Mouse (Mus musculus) limb, embryonic 15.5 days (tissue): Measurements from ENCODE around the gene Tbrg4. TPM values are rescaled to one million over a fixed set of nuclear protein-coding genes. Genes with fewer than 3 reads are reported as not detected.

Experiments
- ATAC-seq: fragments of 200-750 bp; cut with Nextera tagmentation; 2 replicates; pipeline ENCODE4 v1.8.0; 2017; ENCODE audit warnings: low read depth, moderate TSS enrichment; ENCODE audit not compliant: insufficient number of reproducible peaks, low FRiP score, low TSS enrichment
- H3K27ac ChIP-seq: fragments of 300-500 bp; sonication (generic); 2 replicates; pipeline ENCODE4 v1.5.1; 2015; ENCODE audit warnings: moderate library complexity, mild to moderate bottlenecking, inconsistent platforms
- H3K27me3 ChIP-seq: fragments of 300-500 bp; sonication (generic); 2 replicates; pipeline ENCODE4 v1.6.1; 2015; ENCODE audit warnings: inconsistent platforms
- H3K36me3 ChIP-seq: fragments of 300-500 bp; sonication (generic); 2 replicates; pipeline ENCODE4 v1.6.1; 2015; ENCODE audit warnings: inconsistent platforms
- H3K4me1 ChIP-seq: fragments of 300-500 bp; sonication (generic); 2 replicates; pipeline ENCODE4 v1.6.1; 2015; ENCODE audit warnings: inconsistent platforms
- H3K4me2 ChIP-seq: fragments of 300-500 bp; sonication (generic); 2 replicates; pipeline ENCODE4 v1.6.1; 2015; ENCODE audit warnings: mild to moderate bottlenecking, inconsistent platforms
- H3K4me3 ChIP-seq: fragments of 300-500 bp; sonication (generic); 2 replicates; pipeline ENCODE4 v1.5.1; 2015; ENCODE audit warnings: mild to moderate bottlenecking, inconsistent platforms
- H3K9ac ChIP-seq: fragments of 300-500 bp; sonication (generic); 2 replicates; pipeline ENCODE4 v1.6.1; 2015; ENCODE audit warnings: inconsistent platforms
- H3K9me3 ChIP-seq: fragments of 300-500 bp; sonication (generic); 2 replicates; pipeline ENCODE4 v1.6.1; 2016; ENCODE audit warnings: inconsistent platforms
- WGBS: fragments of 180-500 bp; shearing (Covaris S2); methylation state at CpG from one replicate; pipeline ENCODE4 v1.1.7; 2015; 5-methylcytosine and 5-hydroxymethylcytosine counted together
- polyA plus RNA-seq: library from polyadenylated mRNA; unstranded; fragments of >200 nt; fragmentation: Nextera tagmentation; extraction: Ambion mirVana; gene quantifications from 2 replicates; pipeline ENCODE4 v1.2.1, GENCODE M21; 2015

Tbrg4 gene
- polyA plus RNA-seq, 1 experiment from 2014 or later, result 32.9 TPM

GRCm38 (mm10) chr11:6587249-6587940 lies 38.5 kb downstream of the Tbrg4 start:
- no peak overlapping the region for H3K4me3 ChIP-seq
- no peak overlapping the region for H3K9ac ChIP-seq
- no peak overlapping the region for H3K27ac ChIP-seq
- H3K27me3 ChIP-seq, result no peaks in the 10 kb centered on the region
- H3K4me1 ChIP-seq, result no peaks in the 10 kb centered on the region
- peaks cover 65% of the 10 kb centered on the region for H3K36me3 ChIP-seq
- no peak for ATAC-seq
- H3K4me2 ChIP-seq, result no peak overlapping the region
- 79% methylated on average over 7 of the region's 7 CpGs for WGBS
- H3K9me3 ChIP-seq, result no peaks in the 10 kb centered on the region

GRCm38 (mm10) chr11:6586660-6587059 lies 39.2 kb downstream of the Tbrg4 start:
- Histone ChIP-seq H3K27me3 (no peaks in the 10 kb centered on the region), H3K4me1 (no peaks in the 10 kb centered on the region), H3K9ac (no peak overlapping the region), H3K27ac (no peak overlapping the region), H3K4me3 (no peak overlapping the region), H3K9me3 (no peaks in the 10 kb centered on the region), H3K4me2 (no peak overlapping the region), H3K36me3 (peaks cover 58% of the 10 kb centered on the region)
- WGBS, result 90% methylated on average over 3 of the region's 3 CpGs
- no peak for ATAC-seq

GRCm38 (mm10) chr11:6585748-6586147 lies 40.1 kb downstream of the Tbrg4 start:
- no peak for ATAC-seq
- H3K27me3 ChIP-seq, result no peaks in the 10 kb centered on the region
- no peaks in the 10 kb centered on the region for H3K9me3 ChIP-seq
- no peak overlapping the region for H3K9ac ChIP-seq
- H3K36me3 ChIP-seq, result peaks cover 49% of the 10 kb centered on the region
- H3K4me1 ChIP-seq, result no peaks in the 10 kb centered on the region
- H3K4me3 ChIP-seq, result no peak overlapping the region
- no peak overlapping the region for H3K4me2 ChIP-seq
- H3K27ac ChIP-seq, result no peak overlapping the region
- WGBS, result 91% methylated on average over 8 of the region's 8 CpGs

- ATAC-seq, result no peak
- H3K4me1 ChIP-seq, result no peaks in the 10 kb centered on the region
- peaks cover 31% of the 10 kb centered on the region for H3K36me3 ChIP-seq
- no peaks in the 10 kb centered on the region for H3K27me3 ChIP-seq
- no peak overlapping the region for H3K4me2 ChIP-seq
- H3K27ac ChIP-seq, result no peak overlapping the region
- H3K9me3 ChIP-seq, result no peaks in the 10 kb centered on the region
- 80% methylated on average over 2 of the region's 2 CpGs for WGBS
- no peak overlapping the region for H3K4me3 ChIP-seq
- no peak overlapping the region for H3K9ac ChIP-seq
Measured at GRCm38 (mm10) chr11:6581560-6581959, 44.3 kb downstream of the Tbrg4 start.

GRCm38 (mm10) chr11:6580065-6580750 lies 45.7 kb downstream of the Tbrg4 start:
- no peak for ATAC-seq
- Histone ChIP-seq H3K27me3 (no peaks in the 10 kb centered on the region), H3K4me2 (no peak overlapping the region), H3K9ac (no peak overlapping the region), H3K27ac (no peak overlapping the region), H3K36me3 (peaks cover 30% of the 10 kb centered on the region), H3K9me3 (no peaks in the 10 kb centered on the region), H3K4me1 (no peaks in the 10 kb centered on the region), H3K4me3 (no peak overlapping the region)
- WGBS, result 79% methylated on average over 4 of the region's 4 CpGs

- peaks cover 25% of the 10 kb centered on the region for H3K36me3 ChIP-seq
- H3K4me2 ChIP-seq, result no peak overlapping the region
- no peak overlapping the region for H3K27ac ChIP-seq
- H3K4me1 ChIP-seq, result no peaks in the 10 kb centered on the region
- H3K9ac ChIP-seq, result no peak overlapping the region
- no peak for ATAC-seq
- no peaks in the 10 kb centered on the region for H3K9me3 ChIP-seq
- no peak overlapping the region for H3K4me3 ChIP-seq
- WGBS, result 89% methylated on average over 7 of the region's 7 CpGs
- no peaks in the 10 kb centered on the region for H3K27me3 ChIP-seq
Measured at GRCm38 (mm10) chr11:6579361-6579760, 46.5 kb downstream of the Tbrg4 start.

GRCm38 (mm10) chr11:6576151-6576550 lies 49.7 kb downstream of the Tbrg4 start:
- Histone ChIP-seq H3K36me3 (peaks cover 32% of the 10 kb centered on the region), H3K9me3 (no peaks in the 10 kb centered on the region), H3K4me1 (no peaks in the 10 kb centered on the region), H3K9ac (no peak overlapping the region), H3K27me3 (no peaks in the 10 kb centered on the region), H3K4me3 (no peak overlapping the region), H3K27ac (no peak overlapping the region), H3K4me2 (no peak overlapping the region)
- 92% methylated on average over 3 of the region's 3 CpGs for WGBS
- ATAC-seq, result no peak

- Histone ChIP-seq H3K4me2 (no peak overlapping the region), H3K4me3 (no peak overlapping the region), H3K27me3 (no peaks in the 10 kb centered on the region), H3K9ac (no peak overlapping the region), H3K4me1 (no peaks in the 10 kb centered on the region), H3K9me3 (no peaks in the 10 kb centered on the region), H3K36me3 (peaks cover 18% of the 10 kb centered on the region), H3K27ac (no peak overlapping the region)
- no peak for ATAC-seq
- WGBS, result 48% methylated on average over 3 of the region's 3 CpGs
Measured at GRCm38 (mm10) chr11:6569410-6569777, 56.5 kb downstream of the Tbrg4 start.

GRCm38 (mm10) chr11:6568584-6569409 lies 57.1 kb downstream of the Tbrg4 start:
- H3K9ac ChIP-seq, result no peak overlapping the region
- H3K4me2 ChIP-seq, result no peak overlapping the region
- H3K27ac ChIP-seq, result no peak overlapping the region
- H3K4me1 ChIP-seq, result no peaks in the 10 kb centered on the region
- no peak overlapping the region for H3K4me3 ChIP-seq
- 70% methylated on average over 11 of the region's 11 CpGs for WGBS
- peaks cover 17% of the 10 kb centered on the region for H3K36me3 ChIP-seq
- no peak for ATAC-seq
- no peaks in the 10 kb centered on the region for H3K9me3 ChIP-seq
- H3K27me3 ChIP-seq, result no peaks in the 10 kb centered on the region

GRCm38 (mm10) chr11:6567951-6568350 lies 57.9 kb downstream of the Tbrg4 start:
- Histone ChIP-seq H3K9me3 (no peaks in the 10 kb centered on the region), H3K4me2 (no peak overlapping the region), H3K27me3 (no peaks in the 10 kb centered on the region), H3K27ac (no peak overlapping the region), H3K36me3 (peaks cover 17% of the 10 kb centered on the region), H3K4me3 (no peak overlapping the region), H3K4me1 (no peaks in the 10 kb centered on the region), H3K9ac (no peak overlapping the region)
- WGBS, result 90% methylated on average over 8 of the region's 8 CpGs
- no peak for ATAC-seq

- no peaks in the 10 kb centered on the region for H3K27me3 ChIP-seq
- H3K4me2 ChIP-seq, result no peak overlapping the region
- 51% methylated on average over 4 of the region's 4 CpGs for WGBS
- H3K27ac ChIP-seq, result no peak overlapping the region
- ATAC-seq, result no peak
- no peak overlapping the region for H3K4me3 ChIP-seq
- peaks cover 4% of the 10 kb centered on the region; the same call in 1 of the 2 replicates for H3K4me1 ChIP-seq
- H3K9me3 ChIP-seq, result no peaks in the 10 kb centered on the region
- H3K9ac ChIP-seq, result no peak overlapping the region
- peaks cover 17% of the 10 kb centered on the region for H3K36me3 ChIP-seq
Measured at GRCm38 (mm10) chr11:6566496-6566895, 59.4 kb downstream of the Tbrg4 start.
